Mouse (Mus musculus) left cerebral cortex, adult 2 months (tissue): ENCODE measurements around the gene Cdca7l. TPM values are rescaled to one million over a fixed set of nuclear protein-coding genes. Genes with fewer than 3 reads are reported as not detected.

Experiments used
- DNase-seq, 2 experiments: peaks; one replicate each; pipeline ENCODE4 v3.0.0; 2021 to 2022; ENCODE audit warnings: low spot score in 2 of 2, mixed read lengths in 1 of 2; ENCODE audit errors: extremely low spot score in 1 of 2
- H3K27ac ChIP-seq: fragments of 200-600 bp; 2 replicates; pipeline ENCODE4 v1.8.1; 2022
- H3K4me3 ChIP-seq: fragments of 200-600 bp; 2 replicates; pipeline ENCODE4 v1.8.1; 2022
- CTCF ChIP-seq: fragments of 200-600 bp; IDR thresholded peaks from 2 replicates; pipeline ENCODE4 v1.8.1; 2022; ENCODE audit warnings: antibody characterized with exemption, mild to moderate bottlenecking, moderate library complexity
- intact Hi-C: fragments of 180-260 bp; cut with DNase I; formaldehyde crosslinking; loops from one replicate; pipeline ENCODE4 v1.15.1; 2025
- total RNA-seq, 2 experiments: library from RNA; stranded (reverse); gene quantifications; 2 replicates each; pipeline ENCODE4 v1.2.3; 2021

Gene Cdca7l
- total RNA-seq, 2 experiments from 2014 or later: 1.1 to 1.3 TPM

GRCm38 (mm10) chr12:117820138-117820858, 16.2 kb downstream of the Cdca7l start:
- H3K4me3 ChIP-seq: no peak overlapping the region
- intact Hi-C loops: loop anchor here (1.0 to 5.0 kb wide), 2 partner anchors 33 to 632 kb away; no protein-coding TSS in a partner anchor
- peak; percentile 69 for TF ChIP-seq CTCF
- no peak overlapping the region for H3K27ac ChIP-seq
- no peak for DNase-seq

DNA sequence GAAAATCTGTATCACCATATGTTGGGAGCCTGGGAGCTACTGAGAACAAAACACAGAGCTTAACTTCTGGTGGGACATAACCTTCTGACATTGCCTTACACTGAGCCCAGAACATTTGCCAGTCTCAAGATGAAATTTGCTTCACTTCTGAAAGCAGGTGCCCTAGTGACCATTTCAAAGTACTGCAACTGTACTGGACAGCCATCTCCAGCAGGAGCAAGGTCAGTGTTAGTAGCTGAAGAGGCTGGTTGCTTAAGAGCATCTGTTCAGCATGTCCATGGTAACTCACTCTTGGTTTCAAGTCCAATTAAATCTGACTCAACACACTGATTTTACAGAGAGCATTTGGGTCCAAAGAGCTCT, 16.8 kb downstream of the Cdca7l start:
- Histone ChIP-seq H3K27ac (no peak overlapping the region), H3K4me3 (no peak overlapping the region)
- TF ChIP-seq CTCF: peak; percentile 45
- intact Hi-C loops: loop anchor here (1.0 to 5.0 kb wide), 2 partner anchors 32 to 631 kb away; no protein-coding TSS in a partner anchor
- DNase-seq: no peak

DNA sequence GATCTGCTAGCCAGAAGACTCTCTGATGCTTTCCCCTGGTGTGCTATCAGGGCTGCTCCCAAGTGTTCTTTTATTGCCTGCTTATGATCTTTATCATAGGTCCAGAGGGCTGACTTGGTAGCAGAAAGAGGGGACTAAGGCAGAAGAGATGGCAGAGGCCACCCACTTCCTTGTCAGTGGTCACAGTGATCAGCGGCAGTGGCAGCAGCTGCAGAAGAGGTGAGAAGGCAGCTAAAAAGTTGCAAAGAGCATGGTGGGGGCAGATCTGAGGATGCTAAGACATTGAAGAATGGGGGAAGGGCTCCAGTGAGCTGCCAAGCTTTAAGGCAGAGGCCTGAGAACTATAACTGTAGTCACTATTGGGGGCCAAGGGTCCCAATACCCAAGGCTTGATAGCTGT, 17.3 kb downstream of the Cdca7l start:
- intact Hi-C loops: loop anchor here (5.0 kb wide), 1 partner anchor 631 kb away; no protein-coding TSS in a partner anchor
- no peak overlapping the region for H3K4me3 ChIP-seq
- H3K27ac ChIP-seq: no peak overlapping the region
- no peak for TF ChIP-seq CTCF
- DNase-seq: no peak

- intact Hi-C loops: no loop called here
- DNase-seq: no peak
- Histone ChIP-seq H3K27ac (no peak overlapping the region), H3K4me3 (no peak overlapping the region)
- no peak for TF ChIP-seq CTCF
Observed at GRCm38 (mm10) chr12:117828350-117828749, 24.3 kb downstream of the Cdca7l start.

DNA sequence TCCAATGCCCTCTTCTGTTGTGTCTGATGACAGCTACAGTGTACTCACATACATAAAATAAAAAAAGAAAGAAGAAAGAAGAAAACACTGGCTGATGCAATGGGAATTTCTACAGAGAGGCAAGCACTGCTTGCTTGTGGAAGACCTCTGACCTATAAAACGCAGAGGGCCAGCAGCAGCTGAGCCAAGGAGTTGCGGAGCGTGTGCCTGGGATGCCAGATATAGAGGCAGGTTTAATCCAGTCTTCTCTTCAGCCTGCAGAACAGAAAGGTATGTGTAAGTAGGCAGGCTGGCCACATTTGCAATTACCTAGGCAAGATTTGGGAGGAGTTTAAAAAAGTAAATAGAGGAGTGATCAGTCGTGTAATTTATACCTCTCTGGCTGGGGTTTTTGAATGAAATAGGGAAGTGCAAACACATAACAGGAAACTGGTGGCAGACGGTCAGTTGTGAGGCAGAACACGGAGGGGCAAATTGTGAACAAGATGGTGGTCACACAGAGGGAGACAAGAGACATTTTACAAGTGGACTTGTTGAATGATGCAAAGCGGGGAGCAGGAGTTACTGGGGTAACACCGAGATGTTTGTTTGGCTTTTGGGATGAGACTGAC, 27.4 kb downstream of the Cdca7l start:
- DNase-seq: no peak
- no peak for TF ChIP-seq CTCF
- Histone ChIP-seq H3K27ac (no peak overlapping the region), H3K4me3 (no peak overlapping the region)
- intact Hi-C loops: no loop called here

- intact Hi-C loops: no loop called here
- no peak for TF ChIP-seq CTCF
- Histone ChIP-seq H3K27ac (no peak overlapping the region), H3K4me3 (no peak overlapping the region)
- no peak for DNase-seq
Observed at GRCm38 (mm10) chr12:117832190-117832589, 28.1 kb downstream of the Cdca7l start.

GRCm38 (mm10) chr12:117834652-117835051, 30.6 kb downstream of the Cdca7l start:
- TF ChIP-seq CTCF: no peak; the same call in 1 of the 2 replicates
- Histone ChIP-seq H3K27ac (no peak overlapping the region), H3K4me3 (no peak overlapping the region)
- DNase-seq: no peak
- intact Hi-C loops: no loop called here

DNA sequence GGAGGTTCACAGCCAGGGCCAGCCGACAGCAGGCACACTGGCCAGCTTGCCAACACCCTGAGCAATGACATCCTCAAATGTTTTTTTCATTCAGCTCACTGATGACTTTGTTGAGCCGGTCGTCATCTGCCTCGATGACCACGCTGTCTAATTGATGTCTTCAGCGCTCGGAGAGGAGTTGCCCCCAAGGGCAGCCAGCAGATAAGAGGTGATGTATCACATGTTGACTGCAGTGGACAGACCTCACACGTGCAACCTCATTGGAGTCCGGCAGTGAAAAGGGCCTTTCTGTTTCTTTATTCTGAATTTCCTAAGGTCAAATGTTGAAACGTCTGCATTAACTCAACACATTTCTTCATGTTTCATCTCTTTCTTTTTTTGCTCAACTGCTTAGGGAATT, 31.3 kb downstream of the Cdca7l start:
- no peak for TF ChIP-seq CTCF
- no peak overlapping the region for H3K4me3 ChIP-seq
- no peak for DNase-seq
- no peak overlapping the region for H3K27ac ChIP-seq
- intact Hi-C loops: no loop called here

GRCm38 (mm10) chr12:117837376-117837775, 33.3 kb downstream of the Cdca7l start:
- TF ChIP-seq CTCF: no peak
- intact Hi-C loops: no loop called here
- Histone ChIP-seq H3K4me3 (no peak overlapping the region), H3K27ac (no peak overlapping the region)
- DNase-seq: no peak

GRCm38 (mm10) chr12:117840705-117841104, 36.6 kb downstream of the Cdca7l start:
- intact Hi-C loops: no loop called here
- DNase-seq: no peak
- no peak overlapping the region for H3K4me3 ChIP-seq
- no peak for TF ChIP-seq CTCF
- no peak overlapping the region for H3K27ac ChIP-seq

DNA sequence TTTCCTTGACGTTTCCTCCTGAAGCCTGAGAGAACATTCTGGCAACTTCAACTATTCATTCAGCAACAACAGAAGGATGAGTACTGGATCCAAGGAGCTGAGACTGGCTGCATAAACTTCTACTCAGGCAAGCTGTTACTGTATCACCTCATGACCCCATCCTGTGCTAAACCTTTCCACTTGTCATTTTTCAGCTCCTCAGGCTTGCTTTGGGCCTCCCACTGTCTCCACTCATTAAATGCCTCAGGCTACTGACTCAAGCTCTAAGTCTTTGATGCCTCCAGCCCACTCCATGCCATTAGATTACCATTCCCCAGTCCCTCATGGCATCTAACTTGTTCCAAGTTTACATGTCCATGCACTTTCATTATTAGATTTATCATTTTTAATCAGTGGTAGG, 38.6 kb downstream of the Cdca7l start:
- no peak overlapping the region for H3K27ac ChIP-seq
- no peak for DNase-seq
- no peak for TF ChIP-seq CTCF
- H3K4me3 ChIP-seq: no peak overlapping the region
- intact Hi-C loops: no loop called here

GRCm38 (mm10) chr12:117843302-117844074, 39.4 kb downstream of the Cdca7l start:
- intact Hi-C loops: no loop called here
- no peak for TF ChIP-seq CTCF
- DNase-seq: peak; percentile 52 to 68
- Histone ChIP-seq H3K27ac (no peak overlapping the region), H3K4me3 (peak overlapping the region; percentile 80)
